Mouse (Mus musculus) megakaryocyte, embryonic 14.5 days (primary cell): Measurements from ENCODE around the gene Tada1. TPM values are rescaled to one million over a fixed set of nuclear protein-coding genes. Genes with fewer than 3 reads are reported as not detected.

Experiments
- H3K27me3 ChIP-seq: replicated peaks from 2 replicates; pipeline ENCODE3; 2012; ENCODE audit warnings: inconsistent platforms
- H3K36me3 ChIP-seq: replicated peaks from 2 replicates; pipeline ENCODE3; 2012; ENCODE audit warnings: low read length, inconsistent platforms, mixed read lengths
- H3K4me1 ChIP-seq: 2 replicates; pipeline ENCODE4 v1.6.1; 2012; ENCODE audit warnings: inconsistent platforms
- H3K4me3 ChIP-seq: replicated peaks from 2 replicates; pipeline ENCODE3; 2012; ENCODE audit warnings: moderate library complexity, mild to moderate bottlenecking, inconsistent platforms
- H3K9me3 ChIP-seq: 2 replicates; pipeline ENCODE4 v1.6.1; 2012; ENCODE audit warnings: inconsistent platforms
- FLI1 ChIP-seq: IDR thresholded peaks from 2 replicates; pipeline ENCODE4 v1.6.1; 2012; ENCODE audit warnings: low read length, inconsistent platforms, mixed read lengths
- GATA1 ChIP-seq: IDR thresholded peaks from 3 replicates; pipeline ENCODE4 v1.6.1; 2012; ENCODE audit warnings: mixed read lengths, low read length, inconsistent platforms, borderline replicate concordance
- polyA plus RNA-seq: library from polyadenylated mRNA; stranded (reverse); fragments of >175 nt; gene quantifications from 2 replicates; pipeline ENCODE4 v1.2.3, GENCODE M21; 2012; ENCODE audit warnings: low replicate concordance; ENCODE audit not compliant: insufficient read depth

Gene Tada1
- polyA plus RNA-seq, 1 experiment, result 14.0 TPM

DNA sequence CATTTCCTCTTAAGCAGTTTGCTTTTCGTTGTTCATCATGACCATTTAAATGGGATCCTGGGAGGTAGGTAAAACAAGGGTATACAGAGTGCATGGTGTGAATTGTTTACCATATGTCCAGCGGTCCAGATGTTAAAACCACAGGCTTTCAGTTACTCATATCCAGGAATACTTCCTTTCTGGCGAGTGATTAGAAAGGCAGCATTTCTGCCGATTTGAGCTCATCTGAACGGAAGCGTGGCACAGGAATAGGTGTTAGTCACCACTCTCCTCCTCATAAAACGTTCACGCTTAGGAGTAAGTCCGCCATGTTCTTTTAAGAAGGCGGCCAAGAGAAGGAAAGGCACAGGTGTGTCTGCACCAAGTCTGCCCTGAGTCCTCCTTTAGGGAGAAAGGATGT lies 2.4 kb downstream of the Tada1 start:
- no peak overlapping the region for H3K4me3 ChIP-seq
- TF ChIP-seq GATA1, result no peak
- peaks cover 52% of the 10 kb centered on the region for H3K36me3 ChIP-seq
- H3K4me1 ChIP-seq, result peaks cover 28% of the 10 kb centered on the region
- no peaks in the 10 kb centered on the region for H3K9me3 ChIP-seq
- H3K27me3 ChIP-seq, result no peaks in the 10 kb centered on the region

DNA sequence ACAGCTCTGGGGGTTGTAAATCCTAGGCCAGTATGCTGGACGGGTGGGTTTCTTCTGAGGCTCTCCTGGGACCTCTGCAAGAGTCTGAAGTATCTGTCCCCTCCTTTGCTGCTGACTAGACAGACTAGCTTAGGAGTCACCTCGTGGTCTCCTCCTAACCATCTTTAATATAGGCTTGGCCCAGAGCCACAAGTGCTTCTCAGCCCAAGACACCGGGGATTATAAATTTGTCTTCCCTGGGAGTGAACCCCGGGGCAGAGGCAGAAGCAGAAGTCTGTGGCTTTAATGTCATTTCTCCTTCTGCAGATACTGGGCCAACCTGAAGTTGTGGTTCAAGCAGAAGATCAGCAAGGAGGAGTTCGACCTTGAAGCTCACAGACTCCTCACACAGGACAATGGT lies 2.9 kb downstream of the Tada1 start:
- H3K36me3 ChIP-seq, result peaks cover 57% of the 10 kb centered on the region
- no peak overlapping the region for H3K4me3 ChIP-seq
- no peaks in the 10 kb centered on the region for H3K27me3 ChIP-seq

GRCm38 (mm10) chr1:166382626-166383025 lies 3.7 kb downstream of the Tada1 start:
- Histone ChIP-seq H3K27me3 (no peaks in the 10 kb centered on the region), H3K36me3 (peaks cover 65% of the 10 kb centered on the region), H3K4me1 (peaks cover 28% of the 10 kb centered on the region), H3K9me3 (no peaks in the 10 kb centered on the region), H3K4me3 (no peak overlapping the region)
- TF ChIP-seq GATA1, result no peak
- TF ChIP-seq FLI1, result no peak

More for the DNA sequence above, 2.9 kb downstream of the Tada1 start:
- no peaks in the 10 kb centered on the region for H3K9me3 ChIP-seq
- H3K4me1 ChIP-seq, result peaks cover 28% of the 10 kb centered on the region
- TF ChIP-seq GATA1 (no peak), FLI1 (no peak)

DNA sequence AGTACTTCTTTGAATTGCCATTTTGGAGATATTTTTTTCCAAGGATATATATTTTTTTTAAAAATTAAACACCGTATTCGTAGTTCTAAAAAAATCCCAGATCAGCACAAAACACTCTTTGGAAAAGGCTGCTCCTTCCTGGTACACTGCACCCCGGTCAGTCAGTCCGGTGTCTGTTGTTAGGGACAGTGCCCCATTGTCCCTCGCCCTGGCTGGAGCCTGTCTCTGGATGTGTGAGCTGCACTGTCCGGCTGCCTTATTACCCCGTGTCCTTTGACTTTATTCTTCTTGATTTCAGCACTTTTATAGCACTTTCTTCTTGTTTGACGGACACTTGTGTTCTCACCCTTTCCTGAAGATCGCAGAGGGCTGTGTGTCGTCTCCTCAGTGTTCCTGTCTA lies 5.7 kb downstream of the Tada1 start:
- Histone ChIP-seq H3K4me3 (no peak overlapping the region), H3K9me3 (no peaks in the 10 kb centered on the region), H3K36me3 (peaks cover 84% of the 10 kb centered on the region), H3K27me3 (no peaks in the 10 kb centered on the region), H3K4me1 (peaks cover 23% of the 10 kb centered on the region)
- TF ChIP-seq FLI1 (no peak), GATA1 (no peak)

DNA sequence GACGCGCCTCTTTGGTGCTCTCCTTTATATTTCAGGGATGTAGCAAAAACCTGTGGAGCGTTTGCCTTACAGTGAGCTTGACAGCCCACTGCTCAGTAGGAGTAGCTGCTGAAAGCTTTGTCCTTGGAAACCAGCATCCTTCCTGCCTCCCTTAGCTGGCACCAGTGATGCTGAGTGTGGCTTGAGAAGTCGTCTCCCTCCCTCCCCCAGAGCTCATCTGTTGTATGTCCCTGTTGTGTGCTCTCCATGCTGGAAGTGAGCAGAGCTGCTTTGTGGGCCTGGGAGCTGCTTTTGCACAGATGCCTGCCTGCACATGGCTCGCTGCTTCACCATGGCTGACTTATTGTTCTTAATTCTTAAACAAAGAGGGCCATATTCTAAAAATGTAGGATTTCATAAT lies 6.5 kb downstream of the Tada1 start:
- Histone ChIP-seq H3K27me3 (no peaks in the 10 kb centered on the region), H3K9me3 (no peaks in the 10 kb centered on the region), H3K4me1 (peaks cover 21% of the 10 kb centered on the region), H3K36me3 (peaks cover 93% of the 10 kb centered on the region), H3K4me3 (no peak overlapping the region)
- TF ChIP-seq GATA1, result no peak
- TF ChIP-seq FLI1, result no peak

DNA sequence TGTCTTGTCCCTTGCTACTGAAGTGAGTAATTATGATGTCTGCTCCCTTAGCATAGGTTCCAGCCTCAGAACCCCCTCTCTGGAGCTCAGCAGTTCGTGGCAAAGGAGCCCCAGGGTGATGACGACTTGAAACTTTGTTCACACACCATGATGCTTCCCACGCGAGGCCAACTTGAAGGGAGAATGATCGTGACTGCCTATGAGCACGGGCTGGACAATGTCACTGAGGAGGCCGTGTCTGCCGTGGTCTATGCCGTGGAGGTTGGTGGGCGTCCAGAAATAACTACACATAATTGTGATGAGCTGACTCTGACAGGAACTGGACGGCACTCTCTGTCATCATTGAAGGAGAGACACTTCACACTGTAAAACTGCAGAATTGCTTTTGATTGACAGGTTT lies 9.6 kb downstream of the Tada1 start:
- Histone ChIP-seq H3K36me3 (peaks cover 99% of the 10 kb centered on the region), H3K4me1 (0 out of 2 replicates have a peak, but pooled peaks cover 3% of the 10 kb centered on the region), H3K4me3 (no peak overlapping the region), H3K27me3 (no peaks in the 10 kb centered on the region), H3K9me3 (no peaks in the 10 kb centered on the region)
- TF ChIP-seq FLI1 (no peak), GATA1 (no peak)

GRCm38 (mm10) chr1:166389406-166390125 lies 10.7 kb downstream of the Tada1 start:
- TF ChIP-seq FLI1 (no peak), GATA1 (no peak)
- peaks cover 99% of the 10 kb centered on the region for H3K36me3 ChIP-seq

GRCm38 (mm10) chr1:166391671-166392070 lies 12.8 kb downstream of the Tada1 start:
- Histone ChIP-seq H3K36me3 (peaks cover 98% of the 10 kb centered on the region), H3K4me1 (peaks cover 13% of the 10 kb centered on the region), H3K4me3 (no peak overlapping the region), H3K27me3 (no peaks in the 10 kb centered on the region), H3K9me3 (no peaks in the 10 kb centered on the region)
- TF ChIP-seq FLI1, result no peak

More at GRCm38 (mm10) chr1:166389406-166390125, 10.7 kb downstream of the Tada1 start:
- no peaks in the 10 kb centered on the region for H3K27me3 ChIP-seq
- peaks cover 6% of the 10 kb centered on the region; the same call in 1 of the 2 replicates for H3K4me1 ChIP-seq
- no peak overlapping the region for H3K4me3 ChIP-seq
- H3K9me3 ChIP-seq, result no peaks in the 10 kb centered on the region

GRCm38 (mm10) chr1:166394770-166395169 lies 15.9 kb downstream of the Tada1 start:
- H3K27me3 ChIP-seq, result no peaks in the 10 kb centered on the region
- peaks cover 15% of the 10 kb centered on the region for H3K4me1 ChIP-seq
- no peak for TF ChIP-seq GATA1
- no peak for TF ChIP-seq FLI1
- no peaks in the 10 kb centered on the region for H3K9me3 ChIP-seq
- H3K36me3 ChIP-seq, result peaks cover 98% of the 10 kb centered on the region
- H3K4me3 ChIP-seq, result no peak overlapping the region

- no peak overlapping the region for H3K4me3 ChIP-seq
- H3K9me3 ChIP-seq, result no peaks in the 10 kb centered on the region
- H3K36me3 ChIP-seq, result peaks cover 98% of the 10 kb centered on the region
- peaks cover 23% of the 10 kb centered on the region for H3K4me1 ChIP-seq
- TF ChIP-seq FLI1 (no peak), GATA1 (no peak)
- H3K27me3 ChIP-seq, result no peaks in the 10 kb centered on the region
Observed at GRCm38 (mm10) chr1:166395661-166396060, 16.8 kb downstream of the Tada1 start.

- TF ChIP-seq FLI1 (no peak), GATA1 (no peak)
- Histone ChIP-seq H3K9me3 (no peaks in the 10 kb centered on the region), H3K4me1 (peaks cover 31% of the 10 kb centered on the region), H3K27me3 (no peaks in the 10 kb centered on the region), H3K4me3 (no peak overlapping the region), H3K36me3 (peaks cover 96% of the 10 kb centered on the region)
Observed at GRCm38 (mm10) chr1:166396381-166396780, 17.5 kb downstream of the Tada1 start.
